Mouse (Mus musculus) embryonic facial prominence, embryonic 11.5 days (tissue): Measurements from ENCODE around the gene H1fx. TPM values are rescaled to one million over a fixed set of nuclear protein-coding genes. Genes with fewer than 3 reads are reported as not detected.

Experiments
- ATAC-seq: fragments of 200-750 bp; cut with Nextera tagmentation; replicated peaks from 2 replicates; pipeline ENCODE4 v1.8.0; 2017; ENCODE audit warnings: low read depth; ENCODE audit not compliant: insufficient number of reproducible peaks, low FRiP score, low TSS enrichment
- DNase-seq: peaks from one replicate; pipeline ENCODE4 v3.0.0-alpha.2; 2015; ENCODE audit warnings: low spot score
- H3K27ac ChIP-seq: fragments of 300-500 bp; sonication (generic); replicated peaks from 2 replicates; pipeline ENCODE4 v1.5.1; 2014; ENCODE audit warnings: mild to moderate bottlenecking, low read depth, low read length, control low read depth
- H3K27me3 ChIP-seq: fragments of 300-500 bp; sonication (generic); 2 replicates; pipeline ENCODE4 v1.6.1; 2014; ENCODE audit warnings: mild to moderate bottlenecking, low read length, moderate library complexity, mixed read lengths; ENCODE audit not compliant: control insufficient read depth, insufficient read depth
- H3K36me3 ChIP-seq: fragments of 300-500 bp; sonication (generic); replicated peaks from 2 replicates; pipeline ENCODE4 v1.6.1; 2014; ENCODE audit warnings: low read depth, mild to moderate bottlenecking, low read length, moderate library complexity, mixed read lengths; ENCODE audit not compliant: control insufficient read depth, insufficient read depth
- H3K4me1 ChIP-seq: fragments of 300-500 bp; sonication (generic); 2 replicates; pipeline ENCODE4 v1.6.1; 2014; ENCODE audit warnings: low read length, mixed read lengths; ENCODE audit not compliant: control insufficient read depth, insufficient read depth
- H3K4me2 ChIP-seq: fragments of 300-500 bp; sonication (generic); 2 replicates; pipeline ENCODE4 v1.6.1; 2014; ENCODE audit warnings: low read depth, mild to moderate bottlenecking, control low read depth, low read length, moderate library complexity
- H3K4me3 ChIP-seq: fragments of 300-500 bp; sonication (generic); 2 replicates; pipeline ENCODE4 v1.5.1; 2014; ENCODE audit warnings: low read depth, low read length, control low read depth
- H3K9ac ChIP-seq: fragments of 300-500 bp; sonication (generic); replicated peaks from 2 replicates; pipeline ENCODE4 v1.6.1; 2014; ENCODE audit warnings: mild to moderate bottlenecking, control low read depth, low read length
- H3K9me3 ChIP-seq: fragments of 300-500 bp; sonication (generic); replicated peaks from 2 replicates; pipeline ENCODE4 v1.6.1; 2016; ENCODE audit warnings: mild to moderate bottlenecking, low read length, inconsistent platforms, mixed read lengths; ENCODE audit not compliant: control insufficient read depth
- WGBS: fragments of 180-500 bp; shearing (Covaris S2); extraction: QIAGEN DNeasy Blood & Tissue Kit; methylation state at CpG from one replicate; pipeline ENCODE4 v1.1.7; 2014; 5-methylcytosine and 5-hydroxymethylcytosine counted together
- polyA plus RNA-seq: library from polyadenylated mRNA; unstranded; fragments of >200 nt; fragmentation: Nextera tagmentation; extraction: Ambion mirVana; gene quantifications from 2 replicates; pipeline ENCODE4 v1.2.1, GENCODE M21; 2014

Gene H1fx
- polyA plus RNA-seq, 1 experiment from 2014 or later, result 92.5 TPM

DNA sequence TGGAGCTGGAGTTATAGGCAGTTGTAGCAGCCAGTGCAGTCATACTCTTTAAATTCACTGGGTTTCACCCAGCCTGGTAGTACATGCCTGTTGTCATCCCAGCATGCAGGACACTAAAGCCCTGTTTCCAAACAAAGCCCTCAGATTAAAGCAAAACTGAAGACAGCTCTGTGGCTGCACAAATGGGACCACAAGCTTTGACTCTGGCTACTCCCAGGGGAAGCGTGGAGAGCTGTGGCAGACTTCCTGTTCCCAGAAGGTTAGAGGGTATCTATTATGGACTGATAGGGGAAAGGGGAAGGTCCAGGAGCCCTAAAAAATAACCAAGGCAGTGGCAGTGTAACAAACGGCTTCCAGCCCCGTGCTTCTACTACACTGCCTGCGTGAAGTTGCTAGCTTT is 14.1 kb upstream of the H1fx start:
- no peaks in the 10 kb centered on the region; the same call in 1 of the 2 replicates for H3K36me3 ChIP-seq
- DNase-seq (no peak), ATAC-seq (no peak)
- no peak overlapping the region for H3K27ac ChIP-seq
- H3K4me3 ChIP-seq, result no peak overlapping the region
- 81% methylated on average over 4 of the region's 4 CpGs for WGBS
- no peak overlapping the region for H3K4me2 ChIP-seq
- H3K9me3 ChIP-seq, result no peaks in the 10 kb centered on the region
- H3K4me1 ChIP-seq, result peaks cover 3% of the 10 kb centered on the region
- H3K27me3 ChIP-seq, result no peaks in the 10 kb centered on the region
- H3K9ac ChIP-seq, result no peak overlapping the region

DNA sequence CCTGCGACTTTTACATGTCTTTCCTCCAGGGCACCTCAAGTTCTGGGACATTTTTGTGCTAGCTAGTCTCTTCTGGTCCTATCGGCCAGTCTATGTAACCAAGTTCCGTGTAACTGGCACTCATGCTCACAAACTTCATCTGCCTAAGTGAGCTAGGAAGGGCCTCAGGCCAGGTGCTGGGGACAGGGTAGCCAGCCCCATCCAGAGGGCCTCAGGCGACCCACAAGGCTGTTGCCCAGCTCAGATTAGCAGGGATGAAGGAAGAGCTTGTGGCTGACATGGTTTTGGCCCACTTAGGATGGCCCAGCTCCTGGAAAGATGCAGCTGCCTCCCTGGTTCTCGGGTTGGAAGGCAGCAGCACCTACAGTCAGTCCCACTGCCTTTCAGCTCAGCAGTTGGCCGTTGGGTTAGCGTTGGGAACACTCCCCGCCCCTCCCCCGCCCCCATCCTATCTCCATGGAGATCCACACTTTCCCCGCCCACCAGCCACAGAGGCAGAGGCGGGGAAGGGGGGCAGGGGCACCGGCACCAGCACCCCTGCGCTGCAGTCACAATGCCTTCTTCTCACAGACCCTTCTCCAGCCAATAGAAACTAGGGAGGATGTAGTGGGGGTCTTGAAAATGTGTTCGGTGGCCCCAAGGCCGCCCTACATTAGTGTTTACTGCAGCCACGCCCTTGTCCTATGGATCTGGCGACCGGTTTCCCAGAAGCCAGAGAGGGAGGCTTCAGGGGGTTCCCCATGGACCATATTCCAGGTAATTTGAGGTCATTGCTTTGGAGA is 12.5 kb upstream of the H1fx start:
- Histone ChIP-seq H3K9me3 (no peaks in the 10 kb centered on the region), H3K4me3 (0 out of 2 replicates have a peak overlapping the region, but pooled peaks have one; percentile 15), H3K4me2 (peak overlapping the region; percentile 50), H3K36me3 (no peaks in the 10 kb centered on the region; the same call in 1 of the 2 replicates), H3K27me3 (no peaks in the 10 kb centered on the region), H3K27ac (peak overlapping the region; percentile 60; the same call in 1 of the 2 replicates), H3K4me1 (peaks cover 3% of the 10 kb centered on the region), H3K9ac (peak overlapping the region; percentile 43)
- 4% methylated on average over 18 of the region's 18 CpGs for WGBS
- ATAC-seq (peak; percentile 86), DNase-seq (peak; percentile 88)

DNA sequence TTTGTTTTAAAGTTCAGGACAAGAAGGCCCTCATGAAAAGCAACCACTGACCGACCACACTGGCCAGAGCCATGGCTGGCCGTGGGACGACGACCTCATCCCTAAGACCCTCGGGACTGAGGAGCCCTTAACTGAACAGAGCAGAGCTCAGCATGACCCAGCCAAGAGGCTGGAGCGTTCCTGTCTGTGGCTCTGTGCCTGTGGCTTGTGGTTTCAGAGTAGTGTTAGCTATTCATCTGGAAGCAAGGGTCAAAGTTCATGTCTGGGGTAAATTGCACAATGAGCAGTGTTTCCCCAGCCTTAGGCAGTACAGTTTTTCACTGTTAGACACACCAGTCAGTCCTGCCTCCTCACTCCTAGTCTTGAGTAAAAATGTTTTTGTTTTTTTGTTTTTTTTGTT is 11.3 kb upstream of the H1fx start:
- WGBS, result 11% methylated on average over 6 of the region's 6 CpGs
- no peaks in the 10 kb centered on the region; the same call in 1 of the 2 replicates for H3K36me3 ChIP-seq
- H3K27me3 ChIP-seq, result no peaks in the 10 kb centered on the region
- H3K4me2 ChIP-seq, result 0 out of 2 replicates have a peak overlapping the region, but pooled peaks have one; percentile 19
- H3K27ac ChIP-seq, result no peak overlapping the region; the same call in 1 of the 2 replicates
- peak; percentile 22; the same call in 1 of the 2 replicates for ATAC-seq
- peaks cover 3% of the 10 kb centered on the region for H3K4me1 ChIP-seq
- H3K4me3 ChIP-seq, result no peak overlapping the region
- H3K9me3 ChIP-seq, result no peaks in the 10 kb centered on the region
- H3K9ac ChIP-seq, result no peak overlapping the region
- peak; percentile 70 for DNase-seq

DNA sequence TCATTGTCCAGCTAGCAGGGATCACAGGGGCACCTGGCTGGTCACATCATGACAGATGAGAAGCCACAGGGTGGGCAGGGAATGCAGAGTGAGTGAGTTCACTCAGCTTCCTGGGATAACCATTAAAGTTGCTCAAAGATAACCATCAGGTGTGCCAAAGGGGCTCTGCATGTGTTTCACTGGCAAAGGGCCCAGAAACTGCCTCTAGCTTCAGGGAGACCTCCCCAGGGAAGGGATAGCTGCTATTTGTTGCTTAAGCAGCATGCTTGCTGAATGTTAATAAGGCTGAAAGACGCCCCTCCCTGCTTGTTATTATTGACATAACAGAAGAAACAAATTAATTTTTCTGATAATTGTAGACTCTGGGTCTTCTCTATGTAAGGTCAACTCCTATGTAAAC is 10.4 kb upstream of the H1fx start:
- Histone ChIP-seq H3K27ac (no peak overlapping the region), H3K4me3 (no peak overlapping the region), H3K4me2 (no peak overlapping the region), H3K4me1 (peaks cover 3% of the 10 kb centered on the region), H3K27me3 (no peaks in the 10 kb centered on the region), H3K9ac (no peak overlapping the region), H3K9me3 (no peaks in the 10 kb centered on the region), H3K36me3 (no peaks in the 10 kb centered on the region; the same call in none of the 2 replicates)
- ATAC-seq, result no peak
- DNase-seq, result no peak
- WGBS, result 76% methylated on average over 1 of the region's 1 CpGs

DNA sequence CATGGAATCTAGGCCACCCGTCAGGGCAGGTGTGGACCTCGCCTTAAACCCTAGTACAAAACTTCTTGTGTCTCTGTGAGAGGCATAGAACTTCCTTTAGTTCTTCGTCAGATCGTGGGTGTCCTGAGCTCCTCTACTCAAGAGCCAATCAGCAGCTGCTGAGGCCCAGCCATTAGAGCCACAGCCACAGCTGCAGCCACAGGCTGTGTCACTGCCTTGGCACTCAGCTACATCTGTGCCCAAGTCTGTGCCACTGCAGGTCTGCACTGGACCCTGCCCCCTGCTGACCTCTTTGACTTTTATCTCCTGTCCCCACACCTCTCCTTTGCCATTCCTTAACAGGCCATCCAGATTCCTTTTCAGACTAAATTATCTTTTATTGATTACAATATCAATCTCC is 9.8 kb upstream of the H1fx start:
- DNase-seq, result no peak
- 83% methylated on average over 4 of the region's 4 CpGs for WGBS
- Histone ChIP-seq H3K27me3 (no peaks in the 10 kb centered on the region), H3K4me1 (peaks cover 3% of the 10 kb centered on the region), H3K27ac (no peak overlapping the region), H3K4me2 (no peak overlapping the region), H3K36me3 (no peaks in the 10 kb centered on the region; the same call in none of the 2 replicates), H3K9me3 (no peaks in the 10 kb centered on the region), H3K4me3 (no peak overlapping the region), H3K9ac (no peak overlapping the region)
- no peak for ATAC-seq

DNA sequence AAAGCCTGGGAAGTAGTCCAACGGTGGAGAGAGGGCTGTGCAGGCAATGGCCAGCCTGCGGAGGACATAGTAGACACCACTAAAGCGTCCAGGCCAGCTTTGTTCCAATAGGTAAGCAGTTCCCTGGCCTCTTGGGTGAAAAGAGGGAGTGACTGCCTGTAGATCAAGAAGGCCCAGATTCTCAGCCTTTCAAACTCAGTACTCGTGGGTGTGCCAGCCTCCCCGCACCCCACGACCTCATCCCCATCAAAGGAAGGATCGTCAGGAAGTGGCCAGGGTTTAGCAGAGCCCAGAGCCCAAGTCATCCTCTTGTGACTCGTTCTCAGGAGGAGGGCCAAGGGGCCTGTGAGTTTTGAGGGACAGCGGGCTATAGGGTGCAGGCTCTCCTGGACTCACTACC is 1.1 kb upstream of the H1fx start:
- peak overlapping the region; percentile 97 for H3K4me3 ChIP-seq
- H3K4me1 ChIP-seq, result peaks cover 2% of the 10 kb centered on the region; the same call in 1 of the 2 replicates
- peak overlapping the region; percentile 76 for H3K4me2 ChIP-seq
- no peaks in the 10 kb centered on the region for H3K9me3 ChIP-seq
- no peak for ATAC-seq
- H3K36me3 ChIP-seq, result peaks cover 4% of the 10 kb centered on the region
- H3K27ac ChIP-seq, result no peak overlapping the region
- no peaks in the 10 kb centered on the region for H3K27me3 ChIP-seq
- DNase-seq, result no peak
- WGBS, result 68% methylated on average over 9 of the region's 9 CpGs
- peak overlapping the region; percentile 97; the same call in 1 of the 2 replicates for H3K9ac ChIP-seq

DNA sequence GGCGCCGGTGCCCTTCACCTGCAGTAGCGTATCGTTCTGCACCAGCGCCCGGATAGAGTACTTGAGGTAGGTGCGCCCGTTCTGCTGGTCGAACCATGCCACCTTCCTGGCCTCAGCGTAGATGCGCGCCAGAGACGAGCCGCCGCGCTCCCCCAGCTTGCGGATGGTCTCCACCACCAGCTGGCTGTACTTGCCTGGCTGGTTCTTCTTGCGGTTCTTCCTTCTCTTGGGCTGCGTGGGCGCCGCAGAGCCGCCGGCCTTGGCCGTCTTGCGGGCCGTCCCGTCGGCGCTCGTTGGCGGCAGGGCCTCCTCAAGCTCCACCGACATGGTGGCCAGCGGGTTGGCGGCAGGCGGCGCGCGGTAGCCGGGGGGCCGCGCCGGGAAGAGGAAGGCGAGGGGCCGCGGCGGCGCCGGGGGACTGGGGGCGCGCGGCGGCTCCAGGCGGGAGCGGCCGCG is 379 bp downstream of the H1fx start:
- Histone ChIP-seq H3K27me3 (no peaks in the 10 kb centered on the region), H3K36me3 (peaks cover 4% of the 10 kb centered on the region), H3K4me1 (peaks cover 2% of the 10 kb centered on the region; the same call in 1 of the 2 replicates), H3K4me3 (peak overlapping the region; percentile 97), H3K9ac (peak overlapping the region; percentile 97), H3K27ac (peak overlapping the region; percentile 93), H3K9me3 (no peaks in the 10 kb centered on the region), H3K4me2 (peak overlapping the region; percentile 76)
- peak; percentile 54 for DNase-seq
- no peak for ATAC-seq
- under 1% methylated on average over 32 of the region's 56 CpGs for WGBS
